Mouse (Mus musculus): Measurements from ENCODE around the gene Cacna2d3. TPM values are rescaled to one million over a fixed set of nuclear protein-coding genes. Genes with fewer than 3 reads are reported as not detected.
A peak's percentile ranks its signal among the peaks of the same experiment; 100 is the strongest.

The Cacna2d3 gene
- total RNA-seq, 2 experiments from 2014 or later, result 115 to 117 TPM

- no peak for DNase-seq (ENCODE audit: low spot score in 2 of 2)
These were observed 698.4 kb downstream of the Cacna2d3 start for GRCm38 (mm10) chr14:29023246-29023645.

DNA sequence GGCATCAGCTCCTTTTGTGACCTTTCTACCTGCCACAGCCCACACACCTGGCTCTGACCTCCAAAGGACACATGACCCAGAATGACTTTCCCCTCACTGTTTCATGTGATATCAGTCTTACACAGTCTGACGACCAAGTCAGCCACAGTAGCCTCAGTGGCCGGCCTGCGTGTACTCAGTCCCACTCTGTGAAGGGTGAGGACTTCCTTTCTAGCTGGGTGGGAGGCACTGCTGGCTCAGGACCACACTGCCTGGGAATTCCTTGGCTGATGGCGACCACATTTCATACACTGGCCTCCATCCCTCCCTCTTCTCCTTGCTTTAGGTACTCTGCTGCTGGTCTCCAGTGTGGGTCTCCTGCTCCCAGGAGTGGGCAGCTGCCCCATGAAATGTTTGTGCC is 700.4 kb downstream of the Cacna2d3 start:
- DNase-seq (ENCODE audit: low spot score in 2 of 2), result no peak

DNA sequence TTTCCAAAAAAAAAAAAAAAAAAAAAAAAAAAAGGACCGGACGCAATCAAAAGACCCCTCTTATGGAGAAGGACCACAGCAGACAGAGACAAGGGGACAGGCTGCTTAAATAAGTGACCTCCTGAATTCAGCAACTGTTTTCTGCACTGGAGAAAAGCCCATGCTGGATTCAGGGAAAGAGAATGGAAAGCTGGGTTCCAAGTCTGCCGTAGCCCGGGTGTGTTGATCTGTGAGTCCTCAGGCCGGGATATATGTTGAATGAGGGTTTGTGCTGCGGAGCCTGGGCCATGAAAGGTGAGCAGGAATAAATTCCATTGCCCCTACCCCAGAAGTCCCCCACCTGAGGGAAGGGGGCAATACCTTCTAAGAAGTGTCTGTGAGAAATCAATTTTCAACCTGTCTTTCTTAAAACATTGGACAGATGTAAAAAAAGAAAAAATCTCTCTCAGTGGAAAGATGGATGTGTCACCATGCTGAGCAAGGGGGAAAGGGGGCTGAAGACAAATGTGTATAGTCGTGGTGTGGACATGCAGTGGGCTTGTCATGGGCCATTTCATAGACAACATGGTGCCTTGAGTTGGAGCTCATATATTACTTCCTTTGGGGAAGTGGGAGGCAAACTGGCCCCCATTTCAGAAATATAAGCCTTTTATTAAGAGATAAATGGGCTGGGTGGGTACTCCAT is 703.2 kb downstream of the Cacna2d3 start:
- DNase-seq (ENCODE audit: low spot score in 2 of 2), result no peak

- no peak for DNase-seq (ENCODE audit: low spot score in 2 of 2)
These were observed 703.8 kb downstream of the Cacna2d3 start, which contains the start of gene Lrtm1 for GRCm38 (mm10) chr14:29017883-29018282. TSS of gene Lrtm1 (plus strand) at chr14:29018208.

GRCm38 (mm10) chr14:29015896-29016295 is 705.8 kb downstream of the Cacna2d3 start:
- peak; percentile 26 to 57 for DNase-seq (ENCODE audit: low spot score in 2 of 2)

DNA sequence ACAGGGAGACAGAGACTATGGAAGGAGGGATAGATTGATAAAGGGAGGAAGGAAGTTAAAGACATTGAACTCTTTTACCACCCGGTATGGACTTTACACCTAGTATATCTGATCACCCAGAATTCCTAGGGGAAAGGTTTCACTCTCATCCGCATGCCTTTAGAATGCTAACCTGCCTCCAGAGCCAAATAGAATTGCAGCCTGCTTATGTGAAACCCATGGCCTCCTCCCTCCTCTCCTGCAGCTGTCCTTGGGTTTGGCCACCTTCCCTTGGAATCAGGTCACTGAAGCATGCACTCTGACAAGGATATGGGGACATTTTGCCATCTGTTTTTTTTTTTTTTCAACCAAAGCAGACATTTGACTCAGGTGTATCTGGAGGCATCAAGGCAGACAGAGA is 707.0 kb downstream of the Cacna2d3 start:
- DNase-seq (ENCODE audit: low spot score in 2 of 2), result no peak

DNA sequence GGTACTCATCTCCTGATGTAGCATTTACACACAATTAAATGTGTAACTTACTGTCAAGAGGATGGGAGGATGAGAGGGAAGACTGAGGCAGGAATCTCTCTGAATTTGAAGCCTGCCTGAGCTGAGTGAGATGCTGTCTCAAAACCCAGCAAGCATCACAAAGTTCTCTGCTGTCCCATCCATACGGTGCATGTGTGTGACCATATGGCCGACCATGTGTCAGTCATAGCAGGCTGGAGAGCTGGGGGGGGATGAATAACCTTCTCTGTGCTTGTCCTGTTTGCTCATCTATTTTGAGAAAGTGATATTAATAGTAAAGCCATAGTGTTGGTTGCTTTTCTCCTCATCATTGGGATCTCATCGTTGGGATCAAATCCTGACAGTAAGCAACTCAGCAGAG is 708.5 kb downstream of the Cacna2d3 start:
- DNase-seq (ENCODE audit: low spot score in 2 of 2), result peak in 1 of 2 experiments; percentile 38

DNA sequence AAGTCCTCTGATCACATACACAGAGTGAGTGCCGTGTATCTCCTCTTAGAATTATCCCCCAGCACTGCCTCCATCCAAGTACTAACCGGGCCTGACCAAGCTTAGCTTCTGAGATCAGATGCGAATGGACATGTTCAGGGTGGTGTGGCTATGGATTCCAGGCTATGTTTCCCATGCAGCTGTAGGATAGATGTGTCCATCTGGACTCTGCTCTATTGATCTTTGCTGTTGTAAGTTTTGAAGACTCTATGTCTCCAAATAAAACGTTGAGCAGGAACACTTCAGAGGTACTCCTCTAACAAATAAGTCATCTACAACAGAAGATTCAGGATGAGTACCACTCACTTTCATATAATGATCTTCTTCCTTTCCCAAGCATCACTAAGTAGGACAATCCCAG is 712.0 kb downstream of the Cacna2d3 start:
- DNase-seq (ENCODE audit: low spot score in 2 of 2), result no peak

DNA sequence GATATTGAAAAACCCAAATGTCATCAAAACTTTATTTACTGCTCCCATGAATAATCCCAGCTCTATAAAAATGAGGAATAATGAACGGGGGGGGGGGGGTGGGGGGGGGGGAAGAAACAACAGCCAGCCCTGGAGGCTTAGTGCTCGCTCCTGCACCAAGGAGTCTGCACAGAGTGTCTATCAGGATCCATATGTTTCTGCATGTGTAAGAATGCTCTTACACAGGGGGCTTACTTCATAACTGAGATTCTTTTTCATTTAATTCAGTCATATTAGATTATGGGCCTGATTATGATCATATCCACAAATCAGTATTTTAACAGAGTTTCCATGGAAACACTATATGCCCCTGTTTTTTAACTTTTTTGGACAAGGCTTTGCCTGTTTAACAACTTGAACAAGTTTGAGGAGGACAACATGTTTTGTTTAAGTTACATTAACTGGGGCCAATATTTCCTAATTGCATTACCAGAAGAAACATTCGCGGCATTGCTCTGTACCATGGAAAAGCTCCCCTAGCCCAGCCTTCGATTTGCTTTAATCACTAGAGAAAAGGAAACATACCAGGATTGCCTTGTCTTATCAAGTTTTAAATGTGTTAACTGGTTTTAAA is 716.3 kb downstream of the Cacna2d3 start:
- DNase-seq (ENCODE audit: low spot score in 2 of 2), result no peak

DNA sequence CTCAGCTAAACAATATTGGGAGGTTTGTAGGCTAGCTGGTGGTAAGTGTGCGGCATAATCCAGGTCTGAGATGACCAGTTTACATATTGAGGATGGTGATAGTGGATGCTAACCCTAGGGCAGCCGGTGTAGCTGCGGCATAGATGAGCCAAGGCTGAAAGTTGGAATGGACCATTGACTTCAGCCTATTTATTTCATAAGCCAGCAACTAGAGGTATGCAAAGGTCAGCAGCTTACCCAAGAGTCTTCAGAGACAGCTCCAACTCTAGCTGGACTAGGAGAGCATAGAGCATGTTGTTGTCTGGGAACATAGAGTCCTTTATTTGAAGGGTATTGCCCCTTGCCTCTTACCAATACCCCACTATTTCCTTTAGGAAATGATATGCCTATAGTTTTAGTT is 725.1 kb downstream of the Cacna2d3 start:
- no peak for DNase-seq (ENCODE audit: low spot score in 2 of 2)

DNA sequence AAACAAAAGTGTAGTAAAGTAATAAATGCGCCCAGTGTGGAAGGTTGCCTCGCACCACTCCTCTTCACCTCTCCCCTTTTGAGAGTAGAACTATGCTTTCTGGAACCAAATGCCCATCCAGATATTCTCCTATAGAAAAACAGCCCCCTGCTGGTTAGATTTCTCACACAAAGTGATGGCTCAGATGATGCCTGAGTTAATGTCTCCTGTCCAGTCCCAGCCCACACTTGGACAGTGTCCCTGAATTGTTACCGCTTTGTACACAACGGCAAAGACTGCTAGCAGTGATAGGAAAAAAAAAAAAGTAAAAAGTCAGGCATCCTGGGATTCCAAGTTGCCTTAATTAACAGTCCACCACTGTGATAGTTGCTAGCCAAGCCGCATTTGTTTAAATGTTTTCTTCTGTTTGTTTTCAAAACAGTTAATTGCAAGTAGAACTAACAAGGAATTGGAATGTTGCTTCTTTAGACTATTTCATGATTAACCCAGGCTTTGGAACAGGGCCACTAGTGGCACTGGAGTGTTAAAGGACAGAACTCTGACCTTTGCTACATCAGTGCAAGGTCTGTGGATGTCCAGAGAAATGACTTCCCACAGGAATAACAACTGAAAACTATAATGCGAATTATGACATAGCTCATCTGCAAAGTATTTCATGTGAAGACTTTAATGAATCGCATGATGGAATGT is 733.3 kb downstream of the Cacna2d3 start:
- DNase-seq (ENCODE audit: low spot score in 2 of 2), result no peak

DNA sequence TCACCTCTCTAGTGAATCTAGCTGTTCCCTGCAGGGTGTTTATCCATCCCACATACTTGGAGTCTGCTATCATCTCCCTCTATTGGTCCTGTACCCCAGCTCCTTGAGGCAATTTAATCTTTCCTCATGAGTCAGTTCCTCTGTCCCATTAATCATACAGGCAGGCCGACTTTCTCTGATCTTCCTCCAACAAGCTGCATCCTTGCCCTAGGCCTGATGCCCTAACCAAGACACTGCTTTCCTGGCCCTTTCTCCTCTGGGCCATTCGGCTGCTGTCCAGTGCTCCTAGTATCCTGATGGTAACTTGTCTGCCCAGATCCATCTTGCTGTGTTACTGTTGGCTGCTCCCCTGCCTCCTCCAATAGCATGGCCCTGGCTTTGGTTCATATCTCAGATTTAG is 737.4 kb downstream of the Cacna2d3 start:
- no peak for DNase-seq (ENCODE audit: low spot score in 2 of 2)

GRCm38 (mm10) chr14:28980482-28980881 is 741.2 kb downstream of the Cacna2d3 start:
- DNase-seq (ENCODE audit: low spot score in 2 of 2), result no peak

- DNase-seq (ENCODE audit: low spot score in 2 of 2), result no peak
These were observed 742.4 kb downstream of the Cacna2d3 start for GRCm38 (mm10) chr14:28979230-28979629.

GRCm38 (mm10) chr14:28972620-28973019 is 749.0 kb downstream of the Cacna2d3 start:
- DNase-seq (ENCODE audit: low spot score in 2 of 2), result no peak

DNA sequence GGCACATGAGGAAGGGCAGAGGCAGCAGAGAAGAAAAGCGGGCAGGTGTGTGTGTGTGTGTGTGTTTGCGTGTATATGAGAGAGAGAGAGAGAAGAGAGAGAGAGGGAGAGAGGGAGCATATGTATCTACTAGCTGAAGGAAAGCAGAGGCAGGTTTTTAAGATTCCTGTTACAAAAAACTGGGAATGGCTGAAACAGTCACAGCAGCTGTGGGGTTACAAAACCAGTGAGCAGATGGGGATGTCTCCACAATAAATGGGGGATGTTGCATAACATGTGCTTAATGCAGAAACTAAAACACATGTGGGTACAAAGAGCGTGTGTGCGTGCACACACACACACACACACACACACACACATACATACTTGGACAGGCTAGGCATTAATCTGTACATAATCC is 752.4 kb downstream of the Cacna2d3 start:
- DNase-seq (ENCODE audit: low spot score in 2 of 2), result no peak

DNA sequence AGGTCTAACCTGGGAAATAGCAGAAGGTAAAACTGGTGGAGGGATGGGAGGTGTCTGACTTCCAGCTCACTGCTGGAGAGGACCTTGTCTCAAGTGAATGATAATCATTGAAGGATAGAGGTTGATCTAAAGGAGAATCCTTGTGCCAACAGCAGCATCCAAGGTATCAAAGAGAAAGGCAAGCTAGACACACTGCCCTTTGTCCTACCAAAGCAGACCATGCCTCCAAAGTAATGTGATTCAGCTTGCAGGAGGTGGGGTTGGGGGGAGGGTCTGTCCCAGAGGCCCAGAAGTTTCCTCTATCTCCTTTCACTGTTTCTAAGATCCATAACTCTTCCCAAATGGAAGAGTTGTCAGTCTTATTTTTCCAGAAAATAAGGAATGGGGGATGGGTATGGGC is 754.8 kb downstream of the Cacna2d3 start:
- no peak for DNase-seq (ENCODE audit: low spot score in 2 of 2)

GRCm38 (mm10) chr14:28961379-28961778 is 760.3 kb downstream of the Cacna2d3 start:
- DNase-seq (ENCODE audit: low spot score in 2 of 2), result no peak

GRCm38 (mm10) chr14:28959042-28959441 is 762.6 kb downstream of the Cacna2d3 start:
- no peak for DNase-seq (ENCODE audit: low spot score in 2 of 2)

DNA sequence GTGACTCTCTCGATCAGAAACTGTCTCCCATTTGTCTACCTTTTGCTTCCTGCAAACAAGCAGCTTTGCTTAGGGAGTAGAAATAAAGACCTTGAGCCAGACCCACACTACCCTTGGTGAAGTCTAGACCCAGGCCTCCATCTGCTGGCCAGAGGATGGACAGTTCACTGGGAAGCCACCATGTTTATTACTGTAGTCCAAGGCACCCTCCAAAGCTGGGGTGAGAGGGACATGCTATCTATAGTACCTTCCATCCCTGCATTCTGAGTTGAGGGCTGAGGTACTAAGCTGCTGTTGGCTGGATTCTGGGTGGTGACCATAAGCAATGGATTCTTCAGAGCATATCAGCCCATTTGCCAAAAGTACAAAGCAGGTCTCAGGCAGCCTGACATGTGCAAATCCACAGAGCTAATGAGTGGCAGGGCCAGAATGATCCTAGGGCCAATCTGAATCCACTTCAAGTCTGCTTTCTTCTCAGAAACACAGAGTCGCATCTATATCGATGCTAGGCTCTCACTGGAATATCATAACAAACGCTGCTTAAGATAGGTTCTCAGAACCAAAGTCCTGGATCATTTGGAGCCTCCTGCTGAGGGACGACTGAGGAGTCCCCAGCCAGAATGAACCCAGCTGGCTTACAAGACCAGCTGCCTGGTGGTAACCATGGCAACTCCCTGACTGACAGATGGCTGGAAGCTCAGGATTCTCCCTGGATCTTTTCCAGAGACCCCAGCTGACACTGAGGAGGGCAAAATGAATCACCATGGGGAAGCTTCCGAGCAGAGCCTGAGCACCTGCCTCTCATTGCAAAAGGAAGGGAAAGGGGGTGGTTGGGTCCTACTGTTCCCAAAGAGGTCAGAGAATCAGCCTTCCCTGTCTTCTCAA is 763.3 kb downstream of the Cacna2d3 start:
- DNase-seq (ENCODE audit: low spot score in 2 of 2), result peak; percentile 78 to 86

DNA sequence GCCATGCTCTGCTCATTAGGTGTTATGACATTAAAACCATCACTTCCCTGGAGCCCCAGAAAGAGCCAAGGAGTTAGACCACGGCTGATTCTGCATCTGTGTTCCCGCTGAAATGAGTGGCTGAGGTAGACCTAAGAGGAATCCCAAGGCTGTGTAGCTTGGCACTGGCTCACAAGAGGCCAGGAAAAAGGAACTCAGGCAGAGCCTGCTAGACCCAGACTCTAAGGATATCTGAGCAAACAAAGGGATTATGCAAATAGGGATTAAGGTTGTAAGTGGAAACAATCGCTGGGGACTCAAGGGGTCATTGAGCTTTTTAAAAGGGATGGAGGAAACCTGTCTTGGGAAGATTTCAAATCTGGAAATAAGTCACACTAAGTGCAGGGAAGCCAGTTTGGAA is 766.5 kb downstream of the Cacna2d3 start:
- no peak for DNase-seq (ENCODE audit: low spot score in 2 of 2)
